Mouse (Mus musculus) left cerebral cortex, adult 18-20 months (tissue): ENCODE measurements around the gene Csnk1e. TPM values are rescaled to one million over a fixed set of nuclear protein-coding genes. Genes with fewer than 3 reads are reported as not detected.
A peak's percentile ranks its signal among the peaks of the same experiment; 100 is the strongest.

Experiments
- DNase-seq, 2 experiments: peaks; one replicate each; pipeline ENCODE4 v3.0.0; 2021 to 2022; ENCODE audit warnings: low spot score in 2 of 2, mixed read lengths in 1 of 2
- total RNA-seq, 2 experiments: library from RNA; stranded (reverse); gene quantifications; 2 replicates each; pipeline ENCODE4 v1.2.3; 2021

Gene Csnk1e
- total RNA-seq, 2 experiments from 2014 or later: 135 to 149 TPM

DNA sequence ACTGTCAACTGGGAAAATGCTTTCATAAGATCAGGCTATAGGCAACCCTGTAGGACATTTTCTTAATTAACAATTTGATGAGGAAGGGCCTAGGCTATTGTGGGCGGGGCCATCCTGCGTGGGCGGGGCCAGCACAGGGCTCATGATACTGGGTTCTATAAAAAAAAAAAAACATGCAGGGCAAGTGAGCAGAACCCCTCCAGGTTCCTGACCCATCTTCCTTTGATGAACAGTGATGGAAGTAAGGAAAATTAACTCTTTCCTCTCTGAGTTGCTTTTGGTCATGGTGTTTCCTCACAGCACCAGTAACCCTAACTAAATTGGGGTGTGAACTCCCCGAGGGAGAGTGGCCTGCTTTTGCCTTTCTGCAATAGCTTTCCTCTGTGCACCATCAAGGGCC lies 26.8 kb downstream of the Csnk1e start:
- DNase-seq: no peak

DNA sequence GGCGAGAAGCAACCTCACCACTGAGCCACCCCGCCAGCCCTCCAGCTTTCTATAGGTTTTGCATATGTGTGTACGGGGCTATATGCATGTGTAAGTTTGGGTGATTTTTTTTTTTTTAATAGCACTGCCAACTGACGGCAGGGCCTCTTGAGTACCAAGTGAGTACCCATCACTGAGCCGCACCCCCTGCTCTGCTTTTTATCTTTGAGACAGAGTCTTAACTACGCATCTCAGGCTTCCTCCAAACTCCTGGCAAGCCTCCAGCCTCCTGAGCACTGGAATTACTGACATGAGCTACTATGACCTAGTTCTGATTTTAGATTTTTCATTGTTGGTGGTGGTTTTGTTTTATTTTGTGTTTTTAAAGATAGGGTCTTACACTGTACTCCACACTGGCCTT lies 27.9 kb downstream of the Csnk1e start:
- DNase-seq: peak; percentile 41 to 48

DNA sequence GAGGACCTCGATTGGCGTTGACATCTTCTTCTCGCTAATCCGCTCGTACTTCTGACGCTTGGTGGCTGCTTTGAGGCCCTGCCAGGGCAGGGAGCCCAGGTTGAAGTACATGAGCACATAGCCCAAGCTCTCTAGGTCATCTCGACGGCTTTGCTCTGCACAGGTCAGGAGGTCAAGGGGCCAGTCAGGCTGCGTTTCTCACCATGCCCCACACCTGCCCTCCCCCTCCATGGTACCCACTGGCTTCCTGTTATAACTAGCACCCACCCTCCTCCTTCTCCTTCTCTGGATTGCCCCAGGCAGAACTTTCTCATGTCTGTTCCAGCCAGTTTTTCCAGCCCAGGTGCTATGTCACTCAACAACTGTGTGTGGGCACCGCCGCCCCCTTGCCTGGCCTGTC lies 29.9 kb downstream of the Csnk1e start:
- DNase-seq: no peak

DNA sequence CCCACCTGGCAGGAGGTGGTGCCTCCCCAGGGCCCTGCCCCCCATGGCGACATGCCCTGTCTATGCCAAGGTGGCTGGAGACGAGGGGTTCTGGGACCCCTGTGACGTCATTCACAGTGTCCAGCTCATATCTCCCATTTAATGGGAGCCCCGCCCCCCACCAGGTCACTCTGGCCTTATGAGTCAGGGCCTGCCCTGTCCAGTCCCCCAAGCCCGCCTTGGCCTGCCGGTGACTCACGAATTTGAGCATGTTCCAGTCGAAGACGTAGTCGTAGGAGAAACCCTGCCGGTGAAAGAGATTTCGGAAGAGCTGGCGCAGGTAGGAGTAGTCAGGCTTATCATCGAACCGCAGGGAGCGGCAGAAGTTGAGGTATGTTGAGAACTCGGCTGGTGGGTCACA lies 30.8 kb downstream of the Csnk1e start:
- DNase-seq: no peak

- DNase-seq: no peak
Measured at GRCm38 (mm10) chr15:79422715-79423243, 32.6 kb downstream of the Csnk1e start.

DNA sequence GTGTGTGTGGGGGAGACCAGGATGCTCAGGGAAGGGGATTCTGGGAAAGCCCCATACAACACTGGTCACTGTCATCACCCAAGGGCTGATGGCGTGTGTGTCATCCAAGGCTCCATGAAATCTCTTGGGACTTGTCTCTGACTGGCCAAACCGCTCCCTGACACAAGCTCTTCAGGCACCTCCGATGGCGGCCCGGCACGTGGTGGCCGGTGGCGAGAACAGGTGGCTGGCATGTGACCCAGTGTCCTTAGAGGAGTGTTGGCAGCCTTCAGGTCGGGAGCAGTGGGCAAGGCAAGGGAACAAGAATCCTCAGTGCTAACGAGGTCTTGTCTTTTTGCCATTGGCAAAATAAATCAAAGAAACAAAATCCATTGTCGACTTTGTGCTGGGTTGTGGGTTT lies 36.7 kb downstream of the Csnk1e start:
- DNase-seq: no peak

GRCm38 (mm10) chr15:79418265-79418664 lies 37.1 kb downstream of the Csnk1e start:
- no peak for DNase-seq

DNA sequence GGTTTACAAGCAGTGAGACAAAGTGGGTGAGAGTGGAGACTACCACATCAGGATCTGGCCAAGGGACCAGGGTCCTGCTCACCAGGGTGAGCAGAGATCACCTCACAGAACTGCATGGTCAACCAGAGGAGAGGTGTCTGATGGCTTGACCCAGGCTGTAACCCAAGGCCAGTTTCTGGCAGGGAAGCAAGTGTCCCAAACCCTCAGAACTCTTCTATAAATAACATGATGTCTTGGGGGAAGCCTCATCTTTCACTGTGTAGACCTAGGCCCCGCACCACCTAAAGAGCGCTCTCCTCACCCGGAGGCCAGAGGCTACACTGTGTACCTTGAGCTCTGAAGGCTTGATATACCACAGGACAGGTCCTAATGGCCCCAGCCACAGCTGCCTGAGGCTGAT lies 38.0 kb downstream of the Csnk1e start:
- DNase-seq: no peak

- DNase-seq: no peak
Measured at GRCm38 (mm10) chr15:79416460-79417085, 38.8 kb downstream of the Csnk1e start.

DNA sequence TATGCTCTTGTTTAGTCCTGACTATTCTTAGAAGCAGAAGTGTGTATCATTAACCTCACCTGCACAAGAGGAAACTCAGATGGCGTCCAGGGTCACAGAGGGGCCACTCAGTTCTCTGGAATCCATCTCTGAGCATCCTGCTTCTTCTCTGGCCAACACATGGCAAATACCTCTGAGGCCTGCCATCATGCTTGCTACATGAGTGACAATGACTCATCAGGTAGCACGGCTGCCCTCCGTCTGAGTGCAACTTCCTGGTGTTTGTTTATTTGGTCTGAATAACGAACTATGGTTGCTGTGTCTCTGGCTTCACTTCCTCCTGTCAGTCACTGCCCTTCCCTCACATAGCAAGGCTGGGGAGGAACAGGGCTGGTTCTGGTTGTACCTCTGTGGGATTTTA lies 40.9 kb downstream of the Csnk1e start:
- no peak for DNase-seq

DNA sequence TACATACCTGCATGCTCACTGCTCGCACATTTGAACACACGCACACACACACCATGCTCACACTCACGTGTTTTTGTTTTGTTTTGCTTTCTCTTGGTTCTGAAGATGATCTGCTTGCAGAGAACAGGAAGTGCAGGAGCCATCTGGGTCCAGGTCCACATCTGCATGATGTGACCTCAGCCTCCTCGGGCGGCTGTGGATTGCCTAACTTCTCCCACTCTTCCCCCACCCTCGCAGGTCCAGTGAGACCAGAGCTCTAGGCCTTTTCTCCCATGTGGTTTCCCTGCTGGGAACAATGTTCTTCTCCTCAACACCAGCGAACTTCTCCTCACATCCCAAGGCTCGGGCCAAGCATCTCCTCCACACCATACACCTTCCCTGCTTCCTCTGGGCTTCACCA lies 41.6 kb downstream of the Csnk1e start:
- no peak for DNase-seq

- no peak for DNase-seq
Measured at GRCm38 (mm10) chr15:79413201-79413600, 42.2 kb downstream of the Csnk1e start.

DNA sequence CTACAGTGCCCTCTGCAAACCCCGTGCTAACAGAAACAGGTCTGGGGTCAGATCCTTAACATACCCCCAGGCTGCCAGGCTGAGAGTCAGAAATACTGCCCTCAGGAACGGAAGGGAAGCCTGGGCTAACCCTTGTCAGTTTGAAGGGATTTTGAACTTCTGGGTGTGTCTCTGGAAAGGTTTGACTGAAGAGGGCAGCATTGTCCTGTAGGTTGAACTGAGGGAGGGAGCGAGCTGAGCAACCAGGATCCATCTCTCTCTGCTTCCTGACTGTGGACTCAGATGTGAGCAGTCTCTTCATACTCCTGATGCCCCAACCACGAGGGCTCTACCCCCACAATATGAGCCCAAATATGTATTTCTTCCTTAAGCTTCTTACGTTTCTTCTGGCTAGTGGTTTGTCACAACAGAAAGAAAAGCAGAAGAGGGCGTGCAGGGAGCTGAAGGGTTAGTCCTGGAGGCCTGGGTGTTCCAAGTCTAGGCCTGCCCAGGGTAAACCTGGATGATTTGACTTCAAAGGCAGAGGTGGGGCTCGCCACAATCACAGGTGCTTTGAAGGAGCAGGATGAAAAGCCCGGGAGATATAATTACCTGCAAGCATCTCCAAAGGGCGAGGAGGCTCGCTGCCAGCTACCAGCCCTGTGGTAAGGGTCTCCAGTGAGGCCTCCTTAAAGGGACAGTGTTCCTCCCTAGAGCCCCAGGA lies 43.9 kb downstream of the Csnk1e start:
- no peak for DNase-seq

GRCm38 (mm10) chr15:79409077-79409573 lies 46.2 kb downstream of the Csnk1e start:
- DNase-seq: no peak

DNA sequence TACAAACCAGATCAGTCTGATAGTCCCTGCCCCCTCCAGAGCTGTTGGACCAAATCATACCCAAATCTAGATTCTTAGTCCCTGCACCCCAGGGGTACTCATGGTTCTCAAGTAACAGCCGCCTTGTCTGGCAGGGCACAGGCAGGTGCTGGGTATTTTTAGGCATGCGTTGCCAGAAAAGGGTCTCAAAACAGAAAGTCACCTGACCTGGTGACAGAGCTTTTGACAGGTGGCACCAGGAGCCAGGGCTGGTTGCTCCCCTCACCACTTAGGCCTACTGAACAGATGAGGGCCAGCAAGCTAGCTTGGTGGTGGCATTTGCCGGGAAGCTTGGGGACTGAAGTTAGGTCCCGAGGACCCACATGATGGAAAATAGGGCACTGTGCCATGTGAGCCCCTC lies 48.8 kb downstream of the Csnk1e start:
- DNase-seq: no peak

GRCm38 (mm10) chr15:79404277-79404676 lies 51.1 kb downstream of the Csnk1e start:
- DNase-seq: no peak

DNA sequence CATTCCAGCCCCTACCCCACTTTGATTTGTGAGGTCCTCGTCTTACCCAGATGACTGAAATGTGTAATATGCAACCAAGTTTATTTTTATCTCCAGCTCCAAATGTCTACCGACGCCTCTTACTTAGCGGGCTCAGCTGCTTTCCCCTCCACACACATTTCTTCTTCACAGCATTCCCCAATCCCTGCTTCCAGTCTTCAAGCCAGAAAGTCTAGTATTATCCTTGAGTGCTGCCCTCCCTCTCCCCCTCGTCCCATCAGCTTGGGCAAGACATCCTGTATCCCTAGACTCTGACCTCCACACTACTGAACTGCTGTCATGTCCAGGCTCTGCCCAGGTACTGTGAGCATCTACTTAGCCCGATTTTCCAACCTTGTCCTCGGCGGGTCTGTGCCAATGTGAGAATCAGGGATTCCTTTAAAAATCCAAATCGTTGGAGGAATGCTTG lies 51.6 kb downstream of the Csnk1e start:
- DNase-seq: peak in 1 of 2 experiments; percentile 33

- DNase-seq: peak; percentile 83 to 86
Measured at GRCm38 (mm10) chr15:79402836-79403762, 52.3 kb downstream of the Csnk1e start, which contains the start of gene Tmem184b. Gene Tmem184b, minus strand, starts transcription at chr15:79403569.

DNA sequence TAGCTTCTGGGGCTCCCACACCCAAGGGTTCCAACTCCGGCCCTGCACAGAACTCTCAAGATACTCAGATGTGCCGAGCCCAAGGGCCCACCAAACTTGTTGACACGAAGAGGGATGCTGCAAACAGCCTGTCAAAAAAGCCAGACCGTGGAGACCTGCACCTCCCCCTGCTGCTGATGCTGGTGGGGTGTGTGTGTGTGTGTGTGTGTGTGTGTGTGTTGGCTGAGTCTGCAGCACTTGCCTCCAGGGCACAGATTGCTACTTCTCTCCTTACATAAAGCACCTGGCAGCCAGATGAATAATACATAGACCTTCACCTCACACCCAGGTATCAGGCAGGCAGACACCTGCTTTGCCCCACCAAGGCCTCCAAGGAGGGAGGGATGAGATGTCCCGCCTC lies 53.2 kb downstream of the Csnk1e start:
- peak in 1 of 2 experiments; percentile 34 for DNase-seq

DNA sequence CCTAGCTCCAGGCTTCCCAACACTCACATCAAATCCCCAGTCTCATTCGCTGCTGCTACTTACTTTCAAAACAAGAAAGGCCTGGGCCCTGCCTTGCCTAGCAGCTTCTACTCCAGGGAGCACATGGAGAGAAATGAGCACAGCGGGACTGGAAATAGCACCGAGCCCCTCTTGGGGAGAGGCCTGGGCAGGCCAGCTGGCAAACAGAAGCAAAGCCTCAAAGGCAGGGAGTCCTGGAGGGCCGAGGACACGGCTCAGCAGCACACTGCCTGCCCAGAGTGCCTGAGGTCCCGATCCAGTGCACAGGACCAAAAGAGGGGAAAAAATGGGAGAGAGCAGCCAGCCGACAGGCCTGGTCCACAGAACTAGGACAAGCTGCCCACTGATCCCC lies 54.4 kb downstream of the Csnk1e start:
- DNase-seq: no peak
